Mouse (Mus musculus) hematopoietic stem cell, adult 5-6 weeks (primary cell): ENCODE measurements at regions not wholly inside any gene's neighbourhood (a gene's known extent, or its start where the extent isn't known, plus 50 kb on each side); places are given as distances from the start of the nearest gene placed in this dataset.

Experiments used
- ATAC-seq, 2 experiments: fragments of 125-278 bp in 1 of 2; replicated peaks in 1 of 2; 2 replicates each; pipeline ENCODE4 v1.8.0; 2016 to 2017; ENCODE audit warnings: inconsistent platforms in 2 of 2, mild to moderate bottlenecking in 2 of 2, moderate number of reproducible peaks in 2 of 2, low read depth in 1 of 2, moderate TSS enrichment in 1 of 2; ENCODE audit not compliant: low FRiP score in 2 of 2, poor library complexity in 2 of 2, severe bottlenecking in 2 of 2, insufficient read depth in 1 of 2, low TSS enrichment in 1 of 2

DNA sequence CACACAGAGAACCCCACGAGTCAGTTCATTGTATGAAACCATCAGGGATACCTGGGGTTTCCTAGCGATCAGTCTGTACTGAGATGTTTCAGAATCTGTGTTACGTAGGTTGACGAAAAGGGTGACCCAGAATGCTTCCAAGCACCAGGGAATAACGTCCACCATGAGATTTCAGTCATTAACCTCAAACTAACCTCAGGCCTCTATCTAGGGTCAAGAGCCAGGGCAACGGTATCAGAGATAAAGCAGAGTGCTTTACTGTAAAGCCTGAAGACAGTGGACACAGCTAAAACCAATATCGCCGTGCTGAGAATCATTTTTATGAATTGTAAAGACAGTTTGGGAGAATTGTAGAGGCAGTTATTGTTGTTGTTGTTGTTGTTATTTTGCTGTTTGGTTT, 52.9 kb upstream of the Errfi1 start:
- no peak for ATAC-seq

DNA sequence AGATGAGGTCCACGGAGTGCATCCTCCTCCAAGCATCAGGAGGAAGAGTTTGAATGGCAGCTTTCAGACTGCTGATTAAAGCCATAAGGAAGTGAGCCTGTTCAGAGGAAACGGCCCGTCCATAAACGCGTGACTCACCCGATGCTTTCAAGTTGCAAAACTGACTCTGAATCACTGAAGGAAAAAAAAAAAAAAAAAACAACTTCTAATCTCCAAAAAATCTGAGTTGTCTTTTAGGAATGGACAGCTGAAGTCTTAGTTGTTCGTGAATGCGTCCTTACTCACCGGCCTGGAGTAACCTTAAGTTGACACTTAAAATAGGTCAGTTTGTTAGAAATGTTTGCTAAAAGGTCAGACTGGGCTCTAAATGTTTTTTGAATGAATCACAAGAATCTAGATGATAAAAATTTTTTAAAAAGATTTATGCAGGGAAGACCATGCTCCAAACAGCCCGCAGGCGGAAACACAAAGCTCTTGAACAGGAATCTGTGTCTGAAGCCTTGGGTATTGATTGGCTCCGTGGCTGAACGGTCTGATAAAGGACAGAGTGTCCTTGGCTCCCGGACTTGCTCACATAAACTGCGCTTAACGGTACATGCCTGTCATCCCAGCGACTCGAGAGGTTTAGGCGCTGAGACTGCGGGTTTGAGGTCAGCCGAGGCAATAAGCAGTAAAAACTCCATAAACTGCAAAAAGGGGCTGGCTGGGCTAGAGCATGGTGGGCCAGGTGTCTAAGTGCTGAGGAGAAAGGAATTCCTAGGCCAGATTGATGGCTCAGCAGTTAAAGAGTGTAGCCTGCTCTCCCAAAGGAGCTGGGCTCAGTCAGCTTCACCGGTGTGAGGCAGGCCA, 53.9 kb upstream of the Errfi1 start:
- 0 out of 4 replicates have a peak, but pooled peaks have one; percentile 13 to 23 for ATAC-seq

DNA sequence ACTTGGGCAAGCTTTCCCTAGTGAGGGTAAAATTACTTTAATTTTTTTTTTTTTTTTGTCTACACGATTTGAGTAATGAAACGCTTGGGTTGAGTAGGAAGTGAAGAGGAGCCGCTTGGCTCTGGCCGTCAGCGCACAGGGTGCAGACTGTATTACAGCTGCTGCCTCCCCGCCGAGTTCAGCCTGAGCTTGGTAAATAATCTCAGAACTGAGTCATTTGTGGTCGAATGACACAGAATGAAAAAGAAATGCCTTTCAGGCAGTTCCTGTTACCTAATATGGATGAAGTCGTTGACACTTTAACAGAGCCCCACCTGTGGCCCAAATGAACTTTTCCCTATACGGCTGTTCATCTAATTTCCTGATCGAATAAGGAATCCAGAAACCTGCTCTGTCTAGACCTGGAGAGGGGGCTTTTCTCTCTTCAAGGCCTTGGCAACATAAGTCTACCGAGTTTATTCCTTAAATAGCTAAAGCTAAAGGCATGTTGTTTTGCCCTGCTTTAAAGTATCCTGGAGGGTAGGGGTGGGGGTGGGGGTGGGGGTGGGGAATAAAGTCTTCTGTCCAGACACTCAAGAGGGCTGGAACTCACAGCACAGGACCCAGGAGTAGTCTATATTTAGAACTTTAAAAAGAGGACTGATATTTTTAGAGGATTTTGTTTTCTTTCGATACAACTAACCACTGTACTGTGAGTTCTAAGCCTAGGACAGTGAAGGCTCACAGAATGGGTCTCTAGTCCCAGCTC, 54.8 kb upstream of the Errfi1 start:
- peak; percentile 50 to 83; a peak in 3 of 4 replicates for ATAC-seq

DNA sequence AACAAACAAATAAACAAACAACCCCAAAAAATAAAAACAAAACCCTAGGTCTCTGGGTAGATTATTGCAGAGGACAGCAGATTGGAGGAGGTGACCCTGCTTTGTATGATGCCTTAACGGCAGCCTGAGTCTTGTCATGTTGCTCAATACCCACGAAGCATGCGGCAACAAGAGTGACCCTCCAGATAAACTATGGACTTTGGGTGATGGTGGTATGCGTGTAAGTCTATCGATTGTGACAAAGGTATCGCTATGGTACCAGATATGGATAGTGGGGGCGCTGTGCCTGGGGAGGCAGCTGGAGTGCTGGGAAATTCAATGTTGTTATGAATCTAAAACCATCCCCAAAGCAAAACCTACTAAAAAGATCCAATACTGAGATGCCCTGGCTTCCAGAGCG, 55.4 kb upstream of the Errfi1 start:
- ATAC-seq, result no peak

DNA sequence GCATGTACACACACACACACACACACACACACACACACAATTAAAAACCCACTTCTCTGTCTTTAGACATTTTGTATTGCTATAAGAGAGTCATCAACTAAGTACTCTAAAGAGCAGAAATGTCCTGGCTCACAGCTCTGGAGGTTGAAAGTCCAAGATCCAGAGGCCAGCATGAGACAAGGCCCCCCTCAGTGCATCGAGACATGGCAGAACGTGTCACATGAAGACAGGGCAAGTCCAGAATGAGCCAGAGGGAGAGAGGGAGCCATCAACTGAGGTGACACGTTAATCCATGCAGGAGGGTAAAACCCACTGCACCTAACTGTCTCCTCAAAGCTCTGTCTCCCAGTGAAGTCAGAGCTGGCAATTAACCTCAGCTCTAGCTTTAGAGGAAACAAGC, 56.7 kb upstream of the Errfi1 start:
- no peak for ATAC-seq

DNA sequence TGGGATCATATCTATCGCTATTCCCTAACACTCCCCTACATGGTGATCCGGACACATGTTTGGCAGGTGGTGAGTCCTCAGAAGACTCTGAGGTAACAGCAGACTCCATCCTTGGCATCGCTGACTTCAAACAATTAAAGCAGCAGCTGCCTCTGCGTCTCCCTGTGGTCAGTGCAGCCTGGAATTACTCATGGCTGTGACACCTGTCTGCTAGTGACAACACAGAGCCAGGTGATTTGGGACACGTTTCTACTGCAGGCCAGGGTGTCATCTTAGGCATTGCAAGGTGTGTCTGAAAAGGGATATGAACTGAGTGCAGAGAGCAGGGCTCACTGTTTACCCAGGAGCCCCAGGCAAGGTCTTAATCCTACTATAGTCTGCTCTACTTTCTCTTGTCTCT, 58.8 kb upstream of the Errfi1 start:
- no peak for ATAC-seq

DNA sequence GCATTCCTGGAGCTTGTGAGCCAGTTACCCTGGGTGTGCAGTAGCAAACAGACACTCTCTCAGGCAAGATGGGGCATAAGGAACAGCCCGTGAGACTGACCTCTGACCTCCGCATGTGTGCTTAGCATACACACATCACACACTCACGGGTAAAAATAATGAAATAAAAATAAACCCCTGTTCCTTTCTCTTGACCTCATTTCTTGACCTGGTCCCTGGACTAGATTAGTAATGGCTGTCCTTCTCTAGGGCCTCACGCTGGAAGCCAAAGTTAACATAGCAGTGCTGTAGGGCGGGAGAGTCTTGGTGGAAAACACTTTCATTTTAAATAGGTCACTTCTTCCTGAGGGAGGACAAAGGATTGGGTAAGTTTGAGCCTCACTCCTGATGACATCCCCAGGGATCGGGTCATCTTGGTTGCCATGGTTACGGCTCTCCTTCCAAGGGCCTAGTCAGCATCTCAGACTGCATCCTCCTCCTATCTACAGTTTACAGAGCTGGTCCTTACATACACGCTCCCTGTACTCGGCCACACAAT, 59.4 kb upstream of the Errfi1 start:
- no peak for ATAC-seq

DNA sequence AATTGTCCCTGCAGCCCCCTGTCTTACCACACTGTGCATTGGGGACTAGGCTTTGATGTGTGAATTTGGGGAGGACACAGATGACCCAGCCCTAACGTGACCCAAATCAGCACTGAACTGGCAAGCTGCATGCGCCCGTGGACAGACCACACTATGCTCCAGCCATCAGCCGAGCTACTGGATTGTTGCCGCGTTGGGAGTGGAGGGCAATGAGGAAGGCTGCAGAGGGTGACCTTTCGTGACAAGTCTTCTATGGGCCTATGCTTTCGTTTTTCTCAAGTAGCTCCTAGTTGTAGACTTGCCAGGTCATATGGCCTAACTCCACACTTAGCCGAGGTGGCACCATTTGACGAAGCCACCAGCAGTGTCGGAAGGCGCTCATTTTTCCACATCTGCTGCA, 60.6 kb upstream of the Errfi1 start:
- no peak for ATAC-seq

DNA sequence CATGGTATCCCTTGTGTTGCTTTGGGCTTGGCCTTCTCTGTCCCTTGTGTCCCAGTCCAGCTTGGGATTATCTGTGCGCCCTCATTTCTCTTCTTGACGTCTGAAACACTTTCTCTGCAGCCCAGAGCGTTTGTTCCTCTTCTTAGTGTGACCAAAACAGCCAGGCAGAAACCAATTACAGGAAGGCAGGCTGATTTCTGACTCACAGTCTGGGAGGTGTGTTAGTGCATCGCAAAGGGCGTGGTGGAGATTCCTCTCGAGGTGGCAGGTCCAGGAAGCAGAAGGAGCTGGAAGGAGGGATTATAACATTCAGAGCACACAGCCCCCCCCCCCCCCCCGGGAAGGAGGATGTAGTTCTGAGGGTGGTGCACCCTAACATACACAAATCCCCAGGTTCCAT, 64.6 kb upstream of the Errfi1 start:
- peak in 1 of 2 experiments; percentile 62; a peak in 2 of 4 replicates for ATAC-seq

DNA sequence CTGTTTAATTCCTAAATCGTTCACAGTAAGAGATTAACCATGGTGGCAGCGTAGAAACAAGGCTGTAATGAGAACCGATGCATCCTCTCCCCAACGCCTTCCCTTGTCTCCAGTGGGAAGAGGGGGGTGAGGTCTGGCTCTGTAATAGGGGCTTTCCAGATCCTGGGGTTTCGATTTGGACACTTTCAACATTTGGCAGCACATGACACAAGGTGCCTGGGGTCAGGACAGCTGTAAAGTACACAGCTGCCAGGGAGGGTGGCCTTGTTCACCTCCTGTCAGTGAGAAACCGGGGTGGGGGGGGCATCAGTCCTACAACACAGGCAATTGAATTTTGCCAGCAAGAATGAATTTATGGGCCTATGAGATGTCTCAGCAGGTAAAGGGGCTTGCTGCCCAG, 66.6 kb upstream of the Errfi1 start:
- ATAC-seq, result no peak

DNA sequence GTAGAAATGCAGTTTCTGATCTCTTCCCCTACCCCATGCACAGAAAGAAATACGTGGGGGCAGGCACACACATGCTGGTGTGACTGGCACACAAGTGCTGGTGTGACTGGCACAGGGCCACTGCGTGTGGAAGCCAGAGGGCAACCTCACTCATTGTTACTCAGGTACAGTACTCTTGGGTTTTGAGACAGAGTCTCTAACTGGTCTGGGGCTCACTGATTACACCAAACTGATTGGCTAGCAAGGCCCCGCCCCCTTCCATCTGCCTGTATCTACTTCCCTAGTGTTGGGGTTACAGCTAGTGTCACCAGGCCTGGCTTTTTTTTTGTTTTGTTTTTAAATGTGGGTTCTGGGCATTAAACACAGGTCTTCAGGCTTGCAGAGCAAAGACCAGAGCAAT, 67.1 kb upstream of the Errfi1 start:
- no peak for ATAC-seq

DNA sequence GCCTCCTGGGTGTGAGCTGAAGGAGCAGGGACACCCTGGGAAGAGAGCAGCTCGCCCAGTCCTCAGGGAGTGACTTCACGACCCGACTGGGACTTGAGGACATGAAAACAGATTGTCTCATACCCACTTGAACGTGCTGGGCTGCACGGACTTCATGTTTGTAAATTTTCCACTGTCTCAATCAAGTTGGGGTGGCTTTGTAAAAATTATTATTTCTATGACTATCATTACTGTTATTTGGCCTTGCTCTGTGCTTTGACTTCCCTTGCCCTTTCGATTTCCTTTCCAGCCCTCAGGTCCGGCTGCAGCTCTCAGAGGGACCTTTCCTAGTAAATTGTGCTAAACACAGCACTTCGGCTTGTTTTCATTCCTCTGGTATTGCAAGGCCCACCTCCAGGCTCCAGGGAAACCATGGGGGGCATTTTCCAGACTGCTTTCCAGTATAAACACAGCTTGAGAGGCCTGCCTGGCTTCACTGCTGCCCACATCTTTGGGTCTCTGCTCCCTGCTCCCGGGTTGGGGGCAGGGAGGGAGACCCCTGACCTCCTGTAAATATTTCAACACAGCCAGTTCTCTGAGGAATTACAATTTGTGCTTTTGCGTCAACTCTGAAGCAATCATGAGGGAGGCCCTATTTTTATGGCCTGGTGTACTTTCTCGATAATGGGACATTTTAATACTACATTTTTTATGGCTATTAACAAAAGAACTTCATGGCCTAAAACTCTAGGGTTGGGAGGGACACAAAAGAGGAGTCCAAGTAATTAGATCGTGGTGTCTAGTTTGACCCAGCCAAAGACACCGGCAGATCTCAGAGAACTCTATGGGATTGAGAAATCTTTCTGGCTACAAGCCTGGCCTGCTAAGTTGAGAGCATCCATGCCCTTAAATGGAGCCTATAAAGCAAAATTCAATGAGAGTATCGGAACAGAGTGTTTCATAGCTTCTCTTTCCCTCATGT, 68.9 kb upstream of the Errfi1 start:
- ATAC-seq, result no peak

DNA sequence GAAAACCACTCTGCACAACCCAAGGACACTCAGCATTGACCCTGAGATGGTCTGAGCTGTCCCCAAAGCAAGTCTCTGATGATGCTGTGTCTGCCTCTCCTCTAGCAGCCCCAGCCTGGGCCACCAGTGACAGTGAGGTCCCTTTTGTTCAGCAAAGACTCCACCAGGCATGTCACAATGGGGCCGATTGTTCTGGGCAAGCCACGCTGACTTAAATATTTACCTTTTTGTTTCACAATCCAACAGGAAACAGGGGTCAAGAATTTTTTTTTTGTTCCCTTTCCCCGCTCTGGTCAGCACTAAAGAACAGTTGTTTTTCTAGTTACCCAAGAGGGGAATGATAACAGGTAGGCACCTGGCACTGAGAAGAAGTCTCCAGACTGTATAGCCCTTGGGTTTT, 72.4 kb upstream of the Errfi1 start:
- ATAC-seq, result no peak

DNA sequence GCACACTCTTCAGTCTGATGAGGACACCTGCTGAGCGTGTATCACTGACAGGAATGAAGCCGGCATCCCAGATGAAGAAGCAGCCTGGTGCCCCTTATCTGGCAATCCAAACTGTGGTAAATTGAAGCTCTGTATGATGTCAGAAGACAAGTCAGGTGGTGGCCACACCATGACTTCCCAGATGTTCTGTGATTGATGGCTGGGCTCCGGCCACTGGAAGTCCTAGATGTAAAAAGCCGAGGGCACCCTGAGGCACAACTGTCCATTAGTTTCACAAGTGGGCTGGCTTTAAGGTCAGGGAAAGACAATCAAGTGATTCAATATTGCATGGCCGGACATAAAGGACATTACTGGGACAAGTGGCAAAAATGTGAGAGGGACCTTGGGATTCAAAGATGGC, 74.4 kb upstream of the Errfi1 start:
- no peak for ATAC-seq

DNA sequence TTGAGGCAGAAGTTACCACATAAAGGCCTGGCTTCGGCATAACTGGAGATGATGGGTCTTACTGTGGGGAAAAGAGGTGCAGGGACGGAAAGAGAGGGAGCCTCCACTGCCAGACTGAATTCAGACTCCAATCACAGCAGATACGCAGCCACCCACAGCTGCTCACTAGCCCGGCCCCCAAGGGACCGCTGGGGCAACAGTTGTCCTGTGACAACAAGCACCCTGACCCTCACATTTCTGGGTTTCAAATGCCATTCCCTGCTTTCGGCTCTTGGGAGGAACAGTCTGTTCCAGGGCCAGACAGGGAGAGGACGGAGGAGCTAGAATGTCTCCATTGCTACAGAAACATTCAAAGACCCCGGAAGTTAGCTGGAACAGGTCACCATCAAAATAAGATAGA, 75.0 kb upstream of the Errfi1 start:
- no peak for ATAC-seq

DNA sequence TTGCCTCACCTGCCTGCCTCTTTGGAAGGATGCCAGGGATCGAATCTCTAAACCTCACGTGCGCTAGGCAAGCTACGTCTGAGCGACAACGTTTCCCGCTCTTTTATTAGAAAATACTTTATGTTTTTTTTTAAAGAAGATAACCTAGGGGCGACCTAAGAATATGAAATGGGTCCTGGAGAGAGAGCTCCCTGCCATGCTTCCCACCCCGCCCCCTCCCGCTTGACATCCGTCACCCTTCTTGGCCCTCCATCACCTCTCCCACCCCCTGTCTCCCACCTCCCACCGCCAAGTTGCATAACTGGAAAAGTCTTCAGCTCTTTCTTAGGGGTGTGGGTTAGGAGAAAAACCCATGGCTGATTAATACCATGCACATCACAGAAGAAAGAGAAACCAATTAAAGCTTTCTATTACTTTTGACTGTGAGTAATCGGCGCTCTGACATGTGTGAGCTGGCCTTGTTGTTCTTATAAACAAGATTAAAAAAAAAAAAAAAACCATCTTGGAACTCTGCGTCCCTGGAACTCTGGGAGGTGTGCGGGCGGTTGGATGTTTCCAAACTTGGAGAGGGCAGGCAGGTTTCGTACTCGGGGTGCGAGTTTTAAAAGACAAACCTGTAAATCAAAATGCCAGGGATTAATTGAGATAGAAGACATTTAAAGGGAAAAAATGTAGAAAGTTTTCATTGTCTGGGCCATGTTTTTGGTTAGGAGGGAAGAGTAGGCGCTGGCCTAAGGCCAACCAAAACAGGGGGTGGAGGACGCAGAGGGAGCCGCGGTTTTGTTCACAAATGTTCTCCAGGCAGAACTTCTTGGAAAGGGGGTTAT, 77.8 kb upstream of the Errfi1 start:
- no peak for ATAC-seq

DNA sequence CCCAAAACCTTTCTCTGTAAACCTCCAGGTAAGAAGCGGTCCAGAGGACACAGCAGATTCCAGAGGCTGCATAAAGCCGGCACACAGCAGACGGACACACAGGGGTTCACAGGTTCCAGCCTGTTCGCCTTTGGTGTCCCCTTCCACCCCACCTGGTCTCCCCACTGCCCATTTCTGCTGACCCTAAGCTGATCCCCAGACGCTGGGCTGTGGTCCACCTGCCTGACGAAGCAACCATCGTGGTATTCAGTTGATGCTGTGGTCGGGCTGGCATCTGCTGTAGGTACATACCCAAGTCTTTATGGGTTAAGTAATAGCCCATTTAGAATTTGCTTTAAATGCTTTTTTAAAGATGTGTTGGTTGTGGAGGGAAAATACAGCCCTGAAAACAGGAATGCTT, 78.4 kb upstream of the Errfi1 start:
- ATAC-seq, result no peak
